In the genomic region with DNA sequence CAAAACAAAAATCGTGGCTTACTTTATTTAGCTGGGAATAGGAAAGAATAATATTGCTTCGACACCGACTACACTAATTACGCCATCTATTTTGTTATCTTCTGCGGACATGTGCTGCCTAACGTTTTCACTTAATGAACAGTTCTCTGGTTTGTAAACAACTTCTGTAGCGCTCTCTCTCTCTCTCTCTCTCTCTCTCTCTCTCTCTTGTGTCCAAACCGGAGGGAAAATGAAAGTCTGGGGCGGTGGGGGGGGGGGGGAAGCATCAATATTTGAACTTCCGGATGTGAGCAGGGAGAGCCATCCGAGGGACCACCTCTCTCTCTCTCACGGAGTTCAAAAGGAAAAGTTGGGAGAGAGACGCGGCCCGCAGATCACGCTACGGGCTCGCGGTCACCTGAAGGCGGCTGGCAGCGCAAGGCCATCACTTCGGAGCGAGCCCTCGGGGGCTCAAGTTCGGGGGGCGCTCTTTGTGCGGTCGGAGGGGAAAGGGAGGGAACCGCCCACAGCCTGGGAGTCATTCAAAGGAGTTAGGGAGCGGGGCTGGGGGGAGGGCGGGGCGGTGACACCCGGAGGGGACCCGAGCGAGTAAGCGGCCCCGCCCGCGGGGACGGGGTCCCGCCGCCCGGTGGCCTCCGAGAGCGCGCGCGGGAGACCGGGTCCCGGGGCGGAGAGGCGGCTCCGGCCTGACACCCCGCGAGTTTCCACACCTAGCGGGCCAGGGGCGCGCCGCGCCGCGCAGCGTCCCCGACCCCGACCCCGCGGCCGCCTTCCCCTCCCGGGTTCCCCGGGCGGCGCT, we compare ENCODE assay signal across 7 mouse cellular contexts. TPM values are rescaled to one million over a fixed set of nuclear protein-coding genes. Genes with fewer than 3 reads are reported as not detected.
DNase-seq lines count a peak whose midpoint lies in the region; ATAC-seq and TF ChIP-seq lines count a peak whose summit lies in the region.

No protein-coding gene starts in this region.

- no peaks in the 10 kb centered on the region for H3K9me3 ChIP-seq in G1E (replicated peaks)
- H3K9me3 ChIP-seq in heart, embryonic 12.5 days (replicated peaks): no peaks in the 10 kb centered on the region

- H3K4me3 ChIP-seq in C2C12 (ENCODE audit: insufficient read depth, poor library complexity, severe bottlenecking): peak overlapping the region; percentile 92
- H3K4me3 ChIP-seq in G1E (ENCODE audit: low read depth, low read length): peak overlapping the region; percentile 92
- H3K4me3 ChIP-seq in heart, embryonic 12.5 days: peak overlapping the region; percentile 85
- peak overlapping the region; percentile 57 for H3K4me3 ChIP-seq in macrophage (ENCODE audit: inconsistent target)

- no peak for ATAC-seq in G1E (ENCODE audit: extremely low read depth, insufficient number of reproducible peaks, low FRiP score, poor library complexity, severe bottlenecking)
- ATAC-seq in common myeloid progenitor, adult 5-6 weeks (replicated peaks; ENCODE audit: low read depth, poor library complexity, severe bottlenecking): peak; percentile 30
- peak; percentile 59 for ATAC-seq in heart, embryonic 12.5 days (ENCODE audit: insufficient number of reproducible peaks, low FRiP score)

- peak overlapping the region; percentile 90 for H3ac ChIP-seq in C2C12 (ENCODE audit: control insufficient read depth, insufficient read length, low read depth)

- peaks cover 35% of the 10 kb centered on the region for H3K4me1 ChIP-seq in G1E (ENCODE audit: insufficient read depth, low read depth, low read length)
- H3K4me1 ChIP-seq in heart, embryonic 12.5 days (replicated peaks): peaks cover 3% of the 10 kb centered on the region; the same call in 1 of the 2 replicates

- under 1% methylated on average over 42 of the region's 72 CpGs for WGBS in heart, embryonic 12.5 days
- 1% methylated on average over 68 of the region's 72 CpGs for WGBS in macrophage (ENCODE audit: missing documents)

- H3K36me3 ChIP-seq in C2C12 (ENCODE audit: control insufficient read depth, insufficient read depth) (peaks cover 19% of the 10 kb centered on the region), G1E (replicated peaks) (peaks cover 7% of the 10 kb centered on the region), macrophage (ENCODE audit: inconsistent target) (no peaks in the 10 kb centered on the region)
- no peaks in the 10 kb centered on the region for H3K36me3 ChIP-seq in heart, embryonic 12.5 days

- H3K79me2 ChIP-seq in C2C12 (ENCODE audit: control insufficient read depth, insufficient read depth) (peaks cover 57% of the 10 kb centered on the region), macrophage (ENCODE audit: inconsistent target) (peaks cover 51% of the 10 kb centered on the region)

- TF ChIP-seq CTCF in C2C12 (IDR thresholded peaks at IDR 0.05; ENCODE audit: control insufficient read depth, insufficient read depth, insufficient read length) (no peak), G1E (IDR thresholded peaks at IDR 0.05; ENCODE audit: low read depth, low read length) (no peak)

- H3K9ac ChIP-seq in heart, embryonic 12.5 days: peak overlapping the region; percentile 93

- peak; percentile 43 for DNase-seq in G1E (ENCODE audit: low spot score)
- DNase-seq in kidney, postnatal 36 days: peak; percentile 8 to 52
- DNase-seq in skeletal muscle tissue, adult 2 months (ENCODE audit: low read depth, low spot score): peak; percentile 8

- peaks cover 50% of the 10 kb centered on the region for H3K79me3 ChIP-seq in C2C12 (ENCODE audit: low read depth)

- peak overlapping the region; percentile 92 for H3K27ac ChIP-seq in heart, embryonic 12.5 days (ENCODE audit: poor library complexity, severe bottlenecking)
- H3K27ac ChIP-seq in macrophage: peak overlapping the region; percentile 17

- H3K27me3 ChIP-seq in C2C12 (ENCODE audit: control insufficient read depth, insufficient read depth, insufficient read length): no peaks in the 10 kb centered on the region
- H3K27me3 ChIP-seq in G1E (ENCODE audit: insufficient read depth, low read length): no peaks in the 10 kb centered on the region
- no peaks in the 10 kb centered on the region for H3K27me3 ChIP-seq in heart, embryonic 12.5 days (replicated peaks)

- H3K4me2 ChIP-seq in heart, embryonic 12.5 days: peak overlapping the region; percentile 52

TF ChIP-seq in C2C12, 6 proteins besides CTCF, POLR2A, EP300 and RAD21:
- TF ChIP-seq USF1 (IDR thresholded peaks at IDR 0.05; ENCODE audit: low read depth) (no peak), MYOD1 (IDR thresholded peaks at IDR 0.05; ENCODE audit: control insufficient read depth, insufficient read length, low read depth) (no peak), FOSL1 (IDR thresholded peaks at IDR 0.05; ENCODE audit: insufficient read depth, low read length, poor library complexity, severe bottlenecking) (no peak), CEBPB (IDR thresholded peaks at IDR 0.05; ENCODE audit: low read depth) (no peak), MYOG (IDR thresholded peaks at IDR 0.05; ENCODE audit: control insufficient read depth, extremely low read depth, insufficient read length) (no peak), MAX (IDR thresholded peaks at IDR 0.05) (no peak)

RNA-seq across cellular contexts. Expression of gene Pkn2, which starts 0.8 kb away (rescaled TPM):
- polyA plus RNA-seq in C2C12 (2012; fragmentation: generic; extraction: Trizol) (12.3 TPM), G1E (2012) (23.2 and 31.2 TPM in 2 replicates), macrophage (2018) (14.3 to 15.2 TPM (median 14.3 TPM) in 3 replicates)
- total RNA-seq in G1E (2014; fragmentation: Nextera tagmentation) (80.4 and 102 TPM in 2 replicates), G1E (2017) (75.9 and 95.0 TPM in 2 replicates)
- 99.1 and 100 TPM in 2 replicates for total RNA-seq in common myeloid progenitor, adult 5-6 weeks (2017)
- 53.1 and 55.7 TPM in 2 replicates for polyA plus RNA-seq in heart, embryonic 12.5 days (2016; fragmentation: Nextera tagmentation; extraction: Ambion mirVana)
- 100 to 1,000 TPM in 24 of 26 experiments, 10 to 100 TPM in 2; 64.2 to 229 (median 151) TPM for total RNA-seq in macrophage (2018; cell fraction: chromatin; rRNA removed)
- 10 to 100 TPM; 21.0 to 35.4 (median 26.5) TPM for total RNA-seq in macrophage (2018; cell fraction: cytosol; rRNA removed)
- 100 to 1,000 TPM in 5 of 26 experiments, 10 to 100 TPM in 21; 51.1 to 214 (median 81.4) TPM for total RNA-seq in macrophage (2018; cell fraction: nucleus; rRNA removed)
